Mouse (Mus musculus) bone marrow macrophage, adult 2 months (primary cell): Measurements from ENCODE around the gene Tshz2. TPM values are rescaled to one million over a fixed set of nuclear protein-coding genes. Genes with fewer than 3 reads are reported as not detected.

Experiments used
- H3K27ac ChIP-seq: 2 replicates; pipeline ENCODE4 v1.5.1; 2012; ENCODE audit warnings: low read depth, low read length; ENCODE audit not compliant: insufficient read depth
- H3K4me1 ChIP-seq: 2 replicates; pipeline ENCODE4 v1.6.1; 2012; ENCODE audit warnings: low read length; ENCODE audit not compliant: control insufficient read depth, insufficient read depth
- H3K4me3 ChIP-seq: 2 replicates; pipeline ENCODE4 v1.5.1; 2012; ENCODE audit warnings: mild to moderate bottlenecking, low read length, moderate library complexity; ENCODE audit not compliant: insufficient read depth
- CTCF ChIP-seq: IDR thresholded peaks from 2 replicates; pipeline ENCODE4 v1.5.1; 2012; ENCODE audit warnings: low read depth, mild to moderate bottlenecking, low read length, moderate library complexity
- POLR2A ChIP-seq: IDR thresholded peaks from 2 replicates; pipeline ENCODE4 v1.6.1; 2012; ENCODE audit warnings: mild to moderate bottlenecking, low read depth, low read length, borderline replicate concordance
- polyA plus RNA-seq: library from polyadenylated mRNA; stranded (reverse); fragments of >200 nt; gene quantifications from 2 replicates; pipeline ENCODE4 v1.2.4, GENCODE M21; 2012; ENCODE audit not compliant: missing spikeins, insufficient read depth, insufficient read length

Tshz2 gene
- polyA plus RNA-seq, 1 experiment, result not detected

DNA sequence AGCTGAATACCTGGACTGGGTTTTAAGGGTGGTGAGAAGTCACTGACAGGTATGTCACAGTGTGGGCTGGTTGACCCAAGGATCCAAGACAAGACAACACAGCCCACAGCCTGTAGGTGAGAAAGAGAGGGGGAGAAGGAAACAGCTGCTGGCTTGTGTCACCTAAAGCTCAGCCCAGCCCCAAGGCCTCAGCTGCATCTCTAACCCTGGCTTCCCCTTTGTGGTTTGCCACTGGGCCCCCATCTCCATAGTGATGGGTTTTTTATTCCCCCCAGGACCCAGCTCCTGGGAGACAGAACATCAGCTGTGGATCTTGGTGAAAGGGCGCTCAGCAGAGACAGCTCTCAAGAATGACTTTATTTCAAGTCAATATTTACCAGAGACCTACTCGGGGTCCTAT lies 57.2 kb downstream of the Tshz2 start:
- TF ChIP-seq CTCF (no peak), POLR2A (no peak)
- Histone ChIP-seq H3K4me3 (no peak overlapping the region), H3K27ac (no peak overlapping the region), H3K4me1 (no peaks in the 10 kb centered on the region)

DNA sequence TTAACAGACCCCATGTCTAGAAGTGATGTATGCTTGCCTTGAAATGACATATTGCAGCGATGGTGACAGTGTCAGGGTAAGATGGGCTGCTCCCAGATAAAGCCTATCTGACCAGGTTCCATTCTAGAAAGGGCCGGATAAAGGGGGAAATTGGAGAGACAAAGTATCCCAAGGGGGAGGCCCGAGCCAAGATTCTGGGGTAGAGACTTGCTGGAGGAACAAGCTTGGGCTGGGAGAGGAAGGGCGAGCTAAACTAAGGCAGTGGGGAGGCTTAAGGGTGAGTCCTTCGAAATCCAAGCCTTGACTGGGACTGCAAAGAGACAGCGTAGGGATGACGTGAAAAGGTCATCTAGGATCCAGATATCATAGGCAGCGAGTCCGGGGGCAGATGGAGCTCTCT lies 61.7 kb downstream of the Tshz2 start:
- no peaks in the 10 kb centered on the region for H3K4me1 ChIP-seq
- no peak for TF ChIP-seq CTCF
- TF ChIP-seq POLR2A, result no peak
- no peak overlapping the region for H3K27ac ChIP-seq
- H3K4me3 ChIP-seq, result no peak overlapping the region

DNA sequence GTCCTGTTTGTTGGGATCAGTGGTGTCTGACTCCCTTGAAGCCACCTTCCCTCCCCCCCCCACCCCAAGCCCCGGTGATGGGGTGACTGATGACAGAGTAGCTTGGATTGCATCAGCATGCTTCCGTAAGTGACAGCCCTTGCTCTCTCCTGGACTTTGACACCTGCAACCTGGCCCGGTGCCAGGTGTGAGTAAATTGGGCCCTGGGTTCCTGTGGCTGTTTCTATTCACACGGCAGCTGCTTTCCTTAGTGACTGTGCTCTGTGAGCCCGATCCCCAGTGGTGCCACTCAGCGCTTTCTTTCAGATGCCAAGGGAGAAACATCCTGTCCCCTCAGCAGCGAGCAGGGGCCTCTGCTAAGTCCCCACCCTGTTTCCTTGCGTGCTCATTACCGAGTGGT lies 62.2 kb downstream of the Tshz2 start:
- Histone ChIP-seq H3K4me3 (no peak overlapping the region), H3K4me1 (no peaks in the 10 kb centered on the region), H3K27ac (no peak overlapping the region)
- TF ChIP-seq POLR2A, result no peak
- TF ChIP-seq CTCF, result no peak

DNA sequence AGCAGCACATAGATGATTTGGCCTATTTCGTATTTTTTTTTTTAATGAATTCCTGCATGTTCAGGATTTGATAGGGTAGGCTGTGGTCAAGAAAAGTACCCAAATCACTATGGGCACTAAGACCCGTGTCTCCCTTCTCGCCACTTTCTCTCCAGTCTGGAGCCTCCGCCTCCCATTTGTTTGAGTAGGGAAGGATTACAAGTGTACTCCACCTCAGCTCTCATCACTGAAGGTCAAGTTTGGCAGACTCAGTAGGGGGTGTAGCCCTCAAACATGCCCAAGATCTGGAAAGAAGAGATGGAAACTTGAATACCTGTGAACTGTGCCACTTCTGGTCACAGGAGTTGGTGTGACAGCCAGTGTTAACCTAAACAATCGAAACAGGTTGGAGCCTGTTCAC lies 66.3 kb downstream of the Tshz2 start:
- H3K4me1 ChIP-seq, result no peaks in the 10 kb centered on the region
- no peak overlapping the region for H3K27ac ChIP-seq
- TF ChIP-seq CTCF (no peak), POLR2A (no peak)
- no peak overlapping the region for H3K4me3 ChIP-seq

- TF ChIP-seq CTCF, result no peak
- no peak for TF ChIP-seq POLR2A
- no peak overlapping the region for H3K27ac ChIP-seq
Measured at GRCm38 (mm10) chr2:169699862-169700511, 67.2 kb downstream of the Tshz2 start.

GRCm38 (mm10) chr2:169702725-169703486 lies 70.1 kb downstream of the Tshz2 start:
- Histone ChIP-seq H3K4me3 (no peak overlapping the region), H3K27ac (no peak overlapping the region), H3K4me1 (no peaks in the 10 kb centered on the region)
- no peak for TF ChIP-seq CTCF
- TF ChIP-seq POLR2A, result no peak

More at GRCm38 (mm10) chr2:169699862-169700511, 67.2 kb downstream of the Tshz2 start:
- no peak overlapping the region for H3K4me3 ChIP-seq
- no peaks in the 10 kb centered on the region for H3K4me1 ChIP-seq

GRCm38 (mm10) chr2:169721793-169722326 lies 89.0 kb downstream of the Tshz2 start:
- TF ChIP-seq CTCF (no peak), POLR2A (no peak)
- Histone ChIP-seq H3K4me3 (no peak overlapping the region), H3K4me1 (no peaks in the 10 kb centered on the region), H3K27ac (no peak overlapping the region)

DNA sequence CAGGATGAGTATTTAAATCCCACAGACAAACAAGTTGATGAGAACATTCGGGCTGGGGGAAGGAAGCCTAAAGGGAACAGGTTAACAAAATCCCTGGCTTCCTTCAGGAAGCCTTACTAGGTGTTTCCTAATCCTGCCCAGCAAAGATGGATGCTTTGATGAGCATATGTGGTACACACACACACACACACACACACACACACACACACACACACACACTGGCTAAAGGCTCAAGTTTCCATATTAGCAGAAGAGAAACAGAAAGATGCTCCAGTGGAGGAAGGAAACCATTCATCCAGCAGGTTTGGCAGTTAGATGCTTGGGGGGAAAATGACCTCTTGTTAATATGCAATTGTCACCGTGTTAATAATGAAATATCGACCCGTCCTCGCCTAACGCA lies 89.5 kb downstream of the Tshz2 start:
- Histone ChIP-seq H3K27ac (no peak overlapping the region), H3K4me3 (no peak overlapping the region), H3K4me1 (no peaks in the 10 kb centered on the region)
- TF ChIP-seq CTCF (no peak), POLR2A (no peak)

GRCm38 (mm10) chr2:169723645-169724462 lies 91.0 kb downstream of the Tshz2 start:
- H3K4me1 ChIP-seq, result no peaks in the 10 kb centered on the region
- H3K27ac ChIP-seq, result no peak overlapping the region
- no peak for TF ChIP-seq CTCF
- no peak for TF ChIP-seq POLR2A
- no peak overlapping the region for H3K4me3 ChIP-seq
